9 mouse cellular contexts compared by ENCODE assay signal in genomic region chr5:66559591-66560175, GRCm38 (mm10). TPM values are rescaled to one million over a fixed set of nuclear protein-coding genes. Genes with fewer than 3 reads are reported as not detected.
DNase-seq lines count a peak whose midpoint lies in the region; ATAC-seq lines count a peak whose summit lies in the region.
"Had no signal": no experiment of that assay in that cellular context is flagged by ENCODE, and none has a peak within 500 bp of the region (broad histone marks: within the 10 kb centered on the region; RNA-seq: fewer than 3 reads in every experiment).

No protein-coding gene starts in this region.

- DNase-seq in frontal cortex, postnatal 14 days (ENCODE audit: low spot score in 2 of 2), result no peak
- DNase-seq in NIH3T3 (ENCODE audit: low read depth), result peak; percentile 37
- DNase-seq in heart, adult 18-20 months, result peak; percentile 46 to 76
- DNase-seq in kidney, postnatal 14 days, result peak; percentile 60
- no peak for DNase-seq in thymus, postnatal 0 days (ENCODE audit: low spot score)
- no peak for DNase-seq in spleen, adult 12 weeks (ENCODE audit: low spot score)
- DNase-seq in embryo, embryonic 10 days (ENCODE audit: low spot score), result no peak

- ATAC-seq in frontal cortex, adult (ENCODE audit: low TSS enrichment), result peak; percentile 71

RNA-seq across cellular contexts. Expression of gene Apbb2, which starts 58.9 kb away (rescaled TPM):
- total RNA-seq in heart, adult 18-20 months (2021), result 10 to 100 TPM; 45.5 to 46.5 TPM
- 7.3 and 10.6 TPM in 2 replicates for polyA plus RNA-seq in thymus, postnatal 0 days (2015; fragmentation: Nextera tagmentation; extraction: Ambion mirVana)
- polyA plus RNA-seq: G1E had no signal

Comparison
In these comparisons a context has a peak if more than half of its experiments do, and no peak if none do; other contexts are left out.
1. DNase-seq: peak in NIH3T3 (single experiment), heart, adult 18-20 months (2 of 2) and kidney, postnatal 14 days (single experiment); none in frontal cortex, postnatal 14 days (0 of 2), thymus, postnatal 0 days (single experiment), spleen, adult 12 weeks (single experiment) and embryo, embryonic 10 days (single experiment).